Mouse (Mus musculus): Measurements from ENCODE around the gene Acsl5. TPM values are rescaled to one million over a fixed set of nuclear protein-coding genes. Genes with fewer than 3 reads are reported as not detected.

Acsl5 gene
- polyA plus RNA-seq, 1 experiment = 185 TPM

DNA sequence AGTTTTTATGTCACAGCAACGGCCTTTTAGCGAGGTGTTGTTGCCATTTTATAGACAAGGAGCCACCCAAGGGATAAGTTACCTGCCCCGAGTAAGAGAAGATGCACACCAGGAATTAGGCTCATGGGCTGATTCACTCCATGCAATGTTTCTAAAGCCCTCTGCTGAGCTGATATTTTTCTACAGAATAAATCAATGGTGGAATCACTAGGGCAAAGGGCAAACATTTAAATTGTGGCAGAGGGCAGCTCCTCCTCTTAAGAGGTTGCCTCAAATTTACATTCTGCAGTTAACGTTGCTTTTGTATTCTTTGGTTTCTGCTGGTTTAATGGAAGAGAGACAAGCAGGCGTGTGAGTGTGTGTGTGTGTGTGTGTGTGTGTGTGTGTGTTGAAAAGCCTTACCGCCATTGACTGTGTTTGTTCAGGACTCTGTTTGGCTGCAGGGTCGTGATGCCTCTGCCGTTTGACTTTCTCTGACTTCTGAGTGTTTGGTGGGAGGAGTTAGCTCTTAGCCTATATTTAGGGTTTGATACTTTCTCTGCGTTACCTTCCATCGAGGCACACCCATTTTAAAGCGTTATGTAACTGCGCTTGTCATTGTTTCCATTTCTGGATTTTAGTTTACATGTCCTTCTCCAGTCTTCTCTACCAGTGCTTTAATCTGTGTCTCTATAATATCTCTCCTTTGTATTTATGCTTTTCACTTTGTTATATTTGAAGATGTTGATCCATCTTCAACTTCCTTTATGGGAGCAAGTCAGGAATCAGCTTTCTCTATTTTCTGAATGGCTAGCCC is 8.8 kb downstream of the Acsl5 start:
- peak overlapping the region; percentile 23 for H3K4me3 ChIP-seq (ENCODE audit: low read depth, low read length)
- H3K4me1 ChIP-seq (ENCODE audit: control insufficient read depth, insufficient read depth, insufficient read length, low read length) = peaks cover 23% of the 10 kb centered on the region
- H3K27me3 ChIP-seq (ENCODE audit: control insufficient read depth, insufficient read depth, low read length) = no peaks in the 10 kb centered on the region
- H3K36me3 ChIP-seq (ENCODE audit: control insufficient read depth, insufficient read depth, low read length) = peaks cover 20% of the 10 kb centered on the region; the same call in 1 of the 2 replicates
- WGBS = 36% methylated on average over 12 of the region's 12 CpGs
- H3K27ac ChIP-seq (ENCODE audit: insufficient read depth, low read depth, low read length) = peak overlapping the region; percentile 6; the same call in 1 of the 2 replicates
- TF ChIP-seq POLR2A (IDR thresholded peaks at IDR 0.05; ENCODE audit: low read depth, low read length) (no peak), CTCF (IDR thresholded peaks at IDR 0.05; ENCODE audit: extremely low read depth, insufficient read length, insufficient replicate concordance, low read depth, low read length) (no peak)

DNA sequence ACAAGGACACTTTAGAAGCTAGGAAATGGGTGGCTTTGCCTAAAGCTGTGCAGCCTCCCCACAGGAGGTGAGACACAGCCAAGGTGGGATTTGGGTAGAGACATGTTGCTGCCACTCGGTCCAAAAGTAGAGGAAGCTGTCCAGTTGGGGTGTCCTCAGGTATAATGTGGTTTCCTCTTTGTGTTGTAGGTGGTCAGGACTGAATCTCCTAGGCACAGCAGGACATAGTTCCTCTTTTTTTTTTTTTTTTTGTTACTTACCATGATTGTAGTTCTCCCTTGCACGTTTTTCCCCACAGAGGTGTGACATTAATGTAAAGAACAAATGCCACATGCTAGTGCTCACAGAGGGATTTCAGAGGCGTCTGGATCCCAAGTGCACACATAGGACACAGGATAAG is 13.5 kb downstream of the Acsl5 start:
- H3K27me3 ChIP-seq (ENCODE audit: control insufficient read depth, insufficient read depth, low read length) = no peaks in the 10 kb centered on the region
- H3K36me3 ChIP-seq (ENCODE audit: control insufficient read depth, insufficient read depth, low read length) = peaks cover 36% of the 10 kb centered on the region
- no peak for TF ChIP-seq POLR2A (IDR thresholded peaks at IDR 0.05; ENCODE audit: low read depth, low read length)
- TF ChIP-seq CTCF (IDR thresholded peaks at IDR 0.05; ENCODE audit: extremely low read depth, insufficient read length, insufficient replicate concordance, low read depth, low read length) = no peak
- no peak overlapping the region for H3K27ac ChIP-seq (ENCODE audit: insufficient read depth, low read depth, low read length)
- no peak overlapping the region for H3K4me3 ChIP-seq (ENCODE audit: low read depth, low read length)
- WGBS = 78% methylated on average over 3 of the region's 3 CpGs
- peaks cover 22% of the 10 kb centered on the region for H3K4me1 ChIP-seq (ENCODE audit: control insufficient read depth, insufficient read depth, insufficient read length, low read length)

DNA sequence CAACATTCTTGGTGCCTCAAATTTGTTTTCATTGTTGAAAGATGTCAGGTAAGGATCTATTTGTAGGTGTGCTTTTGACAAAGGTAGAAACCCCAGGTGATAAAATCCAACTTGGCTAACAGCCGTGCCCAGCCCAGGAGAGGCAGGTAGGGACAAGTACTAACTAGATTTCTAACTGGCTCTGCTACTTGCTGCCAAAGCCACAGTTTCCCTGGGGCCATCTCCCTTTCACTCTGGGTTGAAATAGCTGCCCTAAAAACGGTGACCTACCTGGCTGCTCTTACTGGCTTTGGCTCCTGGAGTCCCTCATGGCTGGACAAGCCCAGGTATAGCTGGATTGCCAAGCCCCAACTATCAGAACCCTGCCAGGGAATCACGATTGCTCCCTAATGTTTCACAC is 15.0 kb downstream of the Acsl5 start:
- Histone ChIP-seq H3K36me3 (ENCODE audit: control insufficient read depth, insufficient read depth, low read length) (peaks cover 42% of the 10 kb centered on the region), H3K4me3 (ENCODE audit: low read depth, low read length) (no peak overlapping the region), H3K27me3 (ENCODE audit: control insufficient read depth, insufficient read depth, low read length) (no peaks in the 10 kb centered on the region), H3K4me1 (ENCODE audit: control insufficient read depth, insufficient read depth, insufficient read length, low read length) (peaks cover 20% of the 10 kb centered on the region), H3K27ac (ENCODE audit: insufficient read depth, low read depth, low read length) (0 out of 2 replicates have a peak overlapping the region, but pooled peaks have one; percentile 19)
- WGBS = 24% methylated on average over 3 of the region's 3 CpGs
- no peak for TF ChIP-seq CTCF (IDR thresholded peaks at IDR 0.05; ENCODE audit: extremely low read depth, insufficient read length, insufficient replicate concordance, low read depth, low read length)
- TF ChIP-seq POLR2A (IDR thresholded peaks at IDR 0.05; ENCODE audit: low read depth, low read length) = no peak

- H3K4me1 ChIP-seq (ENCODE audit: control insufficient read depth, insufficient read depth, insufficient read length, low read length) = peaks cover 20% of the 10 kb centered on the region
- H3K36me3 ChIP-seq (ENCODE audit: control insufficient read depth, insufficient read depth, low read length) = peaks cover 48% of the 10 kb centered on the region
- TF ChIP-seq CTCF (IDR thresholded peaks at IDR 0.05; ENCODE audit: extremely low read depth, insufficient read length, insufficient replicate concordance, low read depth, low read length) = no peak
- TF ChIP-seq POLR2A (IDR thresholded peaks at IDR 0.05; ENCODE audit: low read depth, low read length) = no peak
- 22% methylated on average over 3 of the region's 3 CpGs for WGBS
- peak overlapping the region; percentile 36; the same call in 1 of the 2 replicates for H3K27ac ChIP-seq (ENCODE audit: insufficient read depth, low read depth, low read length)
- H3K27me3 ChIP-seq (ENCODE audit: control insufficient read depth, insufficient read depth, low read length) = no peaks in the 10 kb centered on the region
- H3K4me3 ChIP-seq (ENCODE audit: low read depth, low read length) = no peak overlapping the region
Measured at GRCm38 (mm10) chr19:55268150-55268549, 16.4 kb downstream of the Acsl5 start.

DNA sequence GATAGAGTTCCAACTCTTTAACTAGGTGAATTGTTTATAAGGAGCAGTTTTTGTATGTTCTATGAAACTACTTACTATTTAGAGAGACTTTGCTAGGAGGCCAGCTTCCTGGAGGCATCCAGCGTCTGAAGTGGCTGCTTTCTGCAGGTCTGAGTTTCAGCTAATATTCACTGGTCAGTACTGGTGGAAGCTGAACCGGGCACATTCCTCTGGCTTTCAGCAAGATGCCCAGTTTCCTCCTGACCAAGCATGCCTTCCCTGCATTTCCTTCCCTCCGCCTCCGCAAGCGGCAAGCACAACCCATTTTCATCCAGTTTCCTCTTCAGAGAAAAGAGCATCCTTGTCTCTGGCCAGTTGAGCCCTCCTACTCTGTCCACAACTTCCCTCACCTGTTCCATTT is 17.3 kb downstream of the Acsl5 start:
- Histone ChIP-seq H3K27me3 (ENCODE audit: control insufficient read depth, insufficient read depth, low read length) (no peaks in the 10 kb centered on the region), H3K36me3 (ENCODE audit: control insufficient read depth, insufficient read depth, low read length) (peaks cover 55% of the 10 kb centered on the region), H3K4me1 (ENCODE audit: control insufficient read depth, insufficient read depth, insufficient read length, low read length) (peaks cover 20% of the 10 kb centered on the region), H3K27ac (ENCODE audit: insufficient read depth, low read depth, low read length) (no peak overlapping the region), H3K4me3 (ENCODE audit: low read depth, low read length) (no peak overlapping the region)
- no peak for TF ChIP-seq POLR2A (IDR thresholded peaks at IDR 0.05; ENCODE audit: low read depth, low read length)
- no peak for TF ChIP-seq CTCF (IDR thresholded peaks at IDR 0.05; ENCODE audit: extremely low read depth, insufficient read length, insufficient replicate concordance, low read depth, low read length)
- WGBS = 86% methylated on average over 5 of the region's 5 CpGs

DNA sequence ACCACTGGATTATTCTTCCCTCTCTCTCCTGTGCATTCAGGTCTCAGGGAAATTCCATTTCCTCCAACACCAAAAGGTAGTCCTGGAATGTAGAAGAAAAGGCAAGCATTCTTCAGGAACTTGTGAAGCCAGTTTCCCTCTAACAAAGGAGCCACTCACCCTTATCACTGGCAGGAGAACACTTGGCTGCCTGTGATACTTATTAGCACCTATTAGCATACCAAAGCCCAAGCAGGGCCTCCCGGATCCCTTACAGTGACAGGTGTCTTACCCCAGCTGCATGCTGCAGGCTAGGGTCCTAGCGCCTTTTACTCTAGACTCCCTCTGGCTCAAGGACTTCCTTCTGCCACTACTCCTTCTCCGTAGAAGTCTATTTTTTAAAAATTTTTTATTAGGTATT is 19.7 kb downstream of the Acsl5 start:
- peaks cover 67% of the 10 kb centered on the region for H3K36me3 ChIP-seq (ENCODE audit: control insufficient read depth, insufficient read depth, low read length)
- no peaks in the 10 kb centered on the region for H3K27me3 ChIP-seq (ENCODE audit: control insufficient read depth, insufficient read depth, low read length)
- H3K4me1 ChIP-seq (ENCODE audit: control insufficient read depth, insufficient read depth, insufficient read length, low read length) = peaks cover 9% of the 10 kb centered on the region
- no peak overlapping the region for H3K4me3 ChIP-seq (ENCODE audit: low read depth, low read length)
- no peak for TF ChIP-seq POLR2A (IDR thresholded peaks at IDR 0.05; ENCODE audit: low read depth, low read length)
- no peak for TF ChIP-seq CTCF (IDR thresholded peaks at IDR 0.05; ENCODE audit: extremely low read depth, insufficient read length, insufficient replicate concordance, low read depth, low read length)
- no peak overlapping the region for H3K27ac ChIP-seq (ENCODE audit: insufficient read depth, low read depth, low read length)
- WGBS = 34% methylated on average over 3 of the region's 3 CpGs

DNA sequence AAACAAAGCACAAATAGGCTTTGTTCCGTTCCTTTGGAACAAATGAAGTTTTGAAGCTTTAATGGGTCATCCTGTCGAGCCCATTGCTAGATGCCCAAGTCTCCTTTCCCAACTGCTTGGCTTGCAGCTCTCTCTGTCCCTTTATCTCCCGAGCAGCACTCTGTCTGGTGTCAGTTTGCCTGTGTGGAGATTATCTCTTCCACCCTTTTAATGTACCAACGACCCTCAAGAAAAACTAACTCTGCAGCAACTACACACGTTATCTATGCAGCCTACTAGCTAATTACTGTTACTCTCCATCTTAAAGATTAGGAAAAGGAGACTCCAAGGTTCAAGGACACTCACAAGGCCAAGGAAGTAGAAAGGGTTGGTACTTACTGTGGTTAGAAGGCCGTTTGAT is 21.6 kb downstream of the Acsl5 start:
- TF ChIP-seq POLR2A (IDR thresholded peaks at IDR 0.05; ENCODE audit: low read depth, low read length) = no peak
- no peak for TF ChIP-seq CTCF (IDR thresholded peaks at IDR 0.05; ENCODE audit: extremely low read depth, insufficient read length, insufficient replicate concordance, low read depth, low read length)
- Histone ChIP-seq H3K27me3 (ENCODE audit: control insufficient read depth, insufficient read depth, low read length) (no peaks in the 10 kb centered on the region), H3K4me1 (ENCODE audit: control insufficient read depth, insufficient read depth, insufficient read length, low read length) (peaks cover 2% of the 10 kb centered on the region; the same call in 1 of the 2 replicates), H3K27ac (ENCODE audit: insufficient read depth, low read depth, low read length) (no peak overlapping the region), H3K36me3 (ENCODE audit: control insufficient read depth, insufficient read depth, low read length) (peaks cover 79% of the 10 kb centered on the region), H3K4me3 (ENCODE audit: low read depth, low read length) (no peak overlapping the region)
- WGBS = 73% methylated on average over 6 of the region's 6 CpGs
